Mouse (Mus musculus): ENCODE results near the gene Zfp13. TPM values are rescaled to one million over a fixed set of nuclear protein-coding genes. Genes with fewer than 3 reads are reported as not detected.
"Not testable (repeated sequence)": the region's sequence is repeated elsewhere in the genome, so short reads cannot be mapped to it uniquely, and the experiment has no call there.

Gene Zfp13
- polyA plus RNA-seq, 1 experiment from 2014 or later = 20.3 TPM

- not testable (repeated sequence) for H3K27ac ChIP-seq (ENCODE audit: low read depth, low read length); H3K4me1 ChIP-seq (ENCODE audit: control insufficient read depth, insufficient read depth, low read length); H3K9me3 ChIP-seq (ENCODE audit: control insufficient read depth, low read length); H3K36me3 ChIP-seq (ENCODE audit: control insufficient read depth, insufficient read depth, low read length); DNase-seq (ENCODE audit: low spot score); H3K9ac ChIP-seq (ENCODE audit: low read length); H3K4me3 ChIP-seq (ENCODE audit: low read depth, low read length)
- Histone ChIP-seq H3K27me3 (ENCODE audit: control insufficient read depth, insufficient read depth, low read length) (peaks cover 13% of the 10 kb centered on the region; the same call in 1 of the 2 replicates), H3K4me2 (ENCODE audit: low read depth) (peak overlapping the region; percentile 22; the same call in 1 of the 2 replicates)
- peak; percentile 35; the same call in 1 of the 2 replicates for ATAC-seq (ENCODE audit: insufficient read depth, low FRiP score, low TSS enrichment)
- under 1% methylated on average over 16 of the region's 29 CpGs for WGBS
Measured at GRCm38 (mm10) chr17:23535046-23535788, 64.1 kb downstream of the Zfp13 start.

GRCm38 (mm10) chr17:23533591-23534490 is 65.4 kb downstream of the Zfp13 start:
- Histone ChIP-seq H3K27me3 (ENCODE audit: control insufficient read depth, insufficient read depth, low read length) (peaks cover 13% of the 10 kb centered on the region; the same call in 1 of the 2 replicates), H3K4me2 (ENCODE audit: low read depth) (0 out of 2 replicates have a peak overlapping the region, but pooled peaks have one; percentile 4)
- not testable (repeated sequence) for H3K9ac ChIP-seq (ENCODE audit: low read length); DNase-seq (ENCODE audit: low spot score); ATAC-seq (ENCODE audit: insufficient read depth, low FRiP score, low TSS enrichment); H3K4me1 ChIP-seq (ENCODE audit: control insufficient read depth, insufficient read depth, low read length); H3K27ac ChIP-seq (ENCODE audit: low read depth, low read length); H3K9me3 ChIP-seq (ENCODE audit: control insufficient read depth, low read length); H3K4me3 ChIP-seq (ENCODE audit: low read depth, low read length); H3K36me3 ChIP-seq (ENCODE audit: control insufficient read depth, insufficient read depth, low read length)
- WGBS = 11% methylated on average over 10 of the region's 23 CpGs

- not testable (repeated sequence) for H3K4me3 ChIP-seq (ENCODE audit: low read depth, low read length); DNase-seq (ENCODE audit: low spot score); H3K36me3 ChIP-seq (ENCODE audit: control insufficient read depth, insufficient read depth, low read length); H3K9me3 ChIP-seq (ENCODE audit: control insufficient read depth, low read length); H3K9ac ChIP-seq (ENCODE audit: low read length); H3K27me3 ChIP-seq (ENCODE audit: control insufficient read depth, insufficient read depth, low read length); ATAC-seq (ENCODE audit: insufficient read depth, low FRiP score, low TSS enrichment); H3K4me1 ChIP-seq (ENCODE audit: control insufficient read depth, insufficient read depth, low read length); H3K27ac ChIP-seq (ENCODE audit: low read depth, low read length); H3K4me2 ChIP-seq (ENCODE audit: low read depth)
- 18% methylated on average over 1 of the region's 1 CpGs for WGBS
Measured at GRCm38 (mm10) chr17:23531408-23531807, 67.9 kb downstream of the Zfp13 start.

Other genes with a start within 250 kb of the Zfp13 start
- not detected in 2 replicates for gene Vmn2r116, start 214.9 kb downstream of the Zfp13 start, polyA plus RNA-seq (2014; fragmentation: Nextera tagmentation; extraction: Ambion mirVana)
- gene Vmn2r117, start 119.8 kb downstream of the Zfp13 start, polyA plus RNA-seq (2014; fragmentation: Nextera tagmentation; extraction: Ambion mirVana) = not detected in 2 replicates
- gene Zfp213, start 35.2 kb downstream of the Zfp13 start, polyA plus RNA-seq (2014; fragmentation: Nextera tagmentation; extraction: Ambion mirVana) = 23.4 and 24.3 TPM in 2 replicates
- 0.91 TPM in 1 of 2 replicates, not detected in the other for gene Zscan10, start 1.4 kb upstream of the Zfp13 start, polyA plus RNA-seq (2014; fragmentation: Nextera tagmentation; extraction: Ambion mirVana)
- 0.85 and 0.94 TPM in 2 replicates for gene Mmp25, start 45.8 kb upstream of the Zfp13 start, polyA plus RNA-seq (2014; fragmentation: Nextera tagmentation; extraction: Ambion mirVana)
- gene Bicdl2, start 61.0 kb upstream of the Zfp13 start, polyA plus RNA-seq (2014; fragmentation: Nextera tagmentation; extraction: Ambion mirVana) = 0.54 TPM in 1 of 2 replicates, not detected in the other
- 52.5 and 60.1 TPM in 2 replicates for gene Hcfc1r1, start 74.1 kb upstream of the Zfp13 start, polyA plus RNA-seq (2014; fragmentation: Nextera tagmentation; extraction: Ambion mirVana)
- 57.8 and 62.4 TPM in 2 replicates for gene Thoc6, start 74.4 kb upstream of the Zfp13 start, polyA plus RNA-seq (2014; fragmentation: Nextera tagmentation; extraction: Ambion mirVana)
- gene Tnfrsf12a, start 78.0 kb upstream of the Zfp13 start, polyA plus RNA-seq (2014; fragmentation: Nextera tagmentation; extraction: Ambion mirVana) = 2.3 and 3.6 TPM in 2 replicates
- gene Cldn6, start 79.8 kb upstream of the Zfp13 start, polyA plus RNA-seq (2014; fragmentation: Nextera tagmentation; extraction: Ambion mirVana) = 8.7 and 11.1 TPM in 2 replicates
- gene Cldn9, start 84.5 kb upstream of the Zfp13 start, polyA plus RNA-seq (2014; fragmentation: Nextera tagmentation; extraction: Ambion mirVana) = 1.3 and 1.9 TPM in 2 replicates
- gene 1520401A03Rik, start 123.3 kb upstream of the Zfp13 start, polyA plus RNA-seq (2014; fragmentation: Nextera tagmentation; extraction: Ambion mirVana) = 0.25 and 0.58 TPM in 2 replicates
- gene Pkmyt1, start 126.8 kb upstream of the Zfp13 start, polyA plus RNA-seq (2014; fragmentation: Nextera tagmentation; extraction: Ambion mirVana) = 37.2 and 44.5 TPM in 2 replicates
- 31.4 and 37.1 TPM in 2 replicates for gene Paqr4, start 141.4 kb upstream of the Zfp13 start, polyA plus RNA-seq (2014; fragmentation: Nextera tagmentation; extraction: Ambion mirVana)
- gene Kremen2, start 146.3 kb upstream of the Zfp13 start, polyA plus RNA-seq (2014; fragmentation: Nextera tagmentation; extraction: Ambion mirVana) = 6.8 and 7.8 TPM in 2 replicates
- gene Flywch1, start 172.1 kb upstream of the Zfp13 start, polyA plus RNA-seq (2014; fragmentation: Nextera tagmentation; extraction: Ambion mirVana) = 173 and 197 TPM in 2 replicates
- gene Flywch2, start 186.6 kb upstream of the Zfp13 start, polyA plus RNA-seq (2014; fragmentation: Nextera tagmentation; extraction: Ambion mirVana) = 29.1 and 32.6 TPM in 2 replicates
- gene Srrm2, start 191.0 kb upstream of the Zfp13 start, polyA plus RNA-seq (2014; fragmentation: Nextera tagmentation; extraction: Ambion mirVana) = 399 and 408 TPM in 2 replicates
- gene Elob, start 229.6 kb upstream of the Zfp13 start, polyA plus RNA-seq (2014; fragmentation: Nextera tagmentation; extraction: Ambion mirVana) = 1,025 and 1,061 TPM in 2 replicates
- 0.18 TPM in 1 of 2 replicates, not detected in the other for gene Prss33, start 236.6 kb upstream of the Zfp13 start, polyA plus RNA-seq (2014; fragmentation: Nextera tagmentation; extraction: Ambion mirVana)
- gene Prss32, start 244.4 kb upstream of the Zfp13 start, polyA plus RNA-seq (2014; fragmentation: Nextera tagmentation; extraction: Ambion mirVana) = not detected in 2 replicates
- gene Prss41, start 244.7 kb upstream of the Zfp13 start, polyA plus RNA-seq (2014; fragmentation: Nextera tagmentation; extraction: Ambion mirVana) = 1.3 and 1.8 TPM in 2 replicates

Data from neural tube, embryonic 11.5 days (tissue).